Mouse (Mus musculus) thymus, postnatal 14 days (tissue): ENCODE measurements around the gene Dhx8.

ENCODE experiments used
- DNase-seq: peaks from one replicate; pipeline ENCODE4 v3.0.0; 2021

Gene Dhx8

DNA sequence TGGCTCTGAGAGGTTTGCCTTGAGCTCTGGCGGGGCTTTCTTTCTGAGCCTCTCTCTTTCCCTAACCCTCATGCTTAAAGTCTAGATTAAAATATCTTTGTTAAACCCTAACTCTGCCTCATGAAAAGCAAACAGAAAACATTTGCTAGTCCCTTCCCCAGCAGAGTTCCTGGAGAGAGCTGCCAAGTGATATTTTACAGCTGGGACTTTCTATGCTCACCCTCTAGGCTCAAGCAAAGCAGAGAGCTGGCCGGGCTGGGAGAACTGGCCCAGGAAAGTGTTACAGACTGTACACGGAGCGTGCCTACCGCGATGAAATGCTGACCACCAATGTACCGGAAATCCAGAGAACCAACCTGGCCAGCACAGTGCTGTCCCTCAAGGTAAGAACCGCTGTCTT is 24.6 kb downstream of the Dhx8 start:
- DNase-seq, result no peak

DNA sequence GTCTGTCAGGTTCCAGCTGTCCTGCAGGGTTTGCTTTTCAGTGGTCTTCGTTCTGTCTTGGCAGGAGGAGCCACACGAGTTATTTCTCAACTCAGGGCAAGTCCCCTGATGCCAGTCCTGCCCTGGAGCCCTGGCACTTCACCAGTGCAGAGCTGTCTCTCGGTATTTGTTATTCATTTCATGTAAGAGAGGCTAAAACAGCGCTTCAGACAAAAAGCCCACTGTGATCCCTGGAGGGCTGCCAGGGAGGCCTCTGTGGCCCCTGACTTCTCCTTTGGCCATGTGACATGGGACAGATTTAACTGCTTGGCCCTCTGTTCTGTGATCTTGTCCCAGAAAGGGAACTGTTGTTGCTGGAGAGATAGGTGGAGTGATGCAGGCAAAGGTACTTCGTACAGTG is 25.7 kb downstream of the Dhx8 start:
- no peak for DNase-seq

DNA sequence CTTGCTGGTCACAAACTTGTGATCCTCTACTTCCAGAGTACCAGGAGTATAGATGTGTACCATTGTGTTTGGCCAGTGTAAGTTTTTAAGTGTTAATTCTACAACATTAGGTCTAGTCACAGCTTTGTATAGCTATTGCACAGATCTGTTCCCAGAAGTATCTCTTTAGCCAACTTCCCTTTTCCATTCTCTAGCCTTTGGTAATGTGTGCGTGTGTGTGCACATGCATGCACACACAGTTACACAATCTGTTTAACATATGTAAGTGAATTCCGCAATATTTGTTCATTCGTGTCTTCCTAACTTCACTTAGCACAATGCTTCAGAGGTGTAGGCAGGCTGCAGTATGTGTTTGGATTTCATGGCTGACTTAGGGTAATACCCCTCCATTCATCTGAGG is 26.8 kb downstream of the Dhx8 start:
- no peak for DNase-seq

DNA sequence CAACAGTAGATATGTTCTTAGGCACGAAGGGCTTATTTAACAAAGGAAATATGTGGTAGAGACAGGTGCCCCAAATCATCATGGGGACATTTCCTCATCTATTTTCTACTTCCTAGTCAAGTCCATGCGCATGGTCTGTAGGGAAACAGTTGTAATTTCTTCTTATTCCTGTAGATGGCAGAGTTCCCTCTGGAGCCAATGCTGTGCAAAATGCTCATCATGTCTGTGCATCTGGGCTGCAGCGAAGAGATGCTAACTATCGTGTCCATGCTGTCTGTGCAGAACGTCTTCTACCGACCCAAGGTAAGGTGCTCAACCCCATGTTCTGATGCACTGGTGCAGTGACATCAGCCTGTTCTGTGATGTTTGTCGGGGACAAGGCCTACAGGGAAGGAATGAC is 31.0 kb downstream of the Dhx8 start:
- DNase-seq, result no peak

DNA sequence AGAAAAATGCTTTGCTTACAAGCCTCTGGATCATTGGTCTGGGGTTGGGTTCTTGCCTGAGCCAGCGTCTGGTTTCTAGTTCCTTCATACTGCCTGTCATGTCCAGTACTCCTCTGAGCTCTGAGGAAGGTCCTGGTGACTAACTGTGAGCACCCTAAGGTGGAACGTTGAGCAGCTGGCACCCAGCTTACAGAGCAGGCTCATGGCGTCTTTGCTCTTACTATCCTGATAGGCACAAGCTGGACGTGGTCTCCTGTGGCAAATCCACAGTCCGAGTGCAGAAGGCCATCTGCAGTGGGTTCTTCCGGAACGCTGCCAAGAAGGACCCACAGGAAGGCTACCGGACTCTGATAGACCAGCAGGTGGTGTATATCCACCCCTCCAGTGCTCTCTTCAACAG is 31.8 kb downstream of the Dhx8 start:
- no peak for DNase-seq

DNA sequence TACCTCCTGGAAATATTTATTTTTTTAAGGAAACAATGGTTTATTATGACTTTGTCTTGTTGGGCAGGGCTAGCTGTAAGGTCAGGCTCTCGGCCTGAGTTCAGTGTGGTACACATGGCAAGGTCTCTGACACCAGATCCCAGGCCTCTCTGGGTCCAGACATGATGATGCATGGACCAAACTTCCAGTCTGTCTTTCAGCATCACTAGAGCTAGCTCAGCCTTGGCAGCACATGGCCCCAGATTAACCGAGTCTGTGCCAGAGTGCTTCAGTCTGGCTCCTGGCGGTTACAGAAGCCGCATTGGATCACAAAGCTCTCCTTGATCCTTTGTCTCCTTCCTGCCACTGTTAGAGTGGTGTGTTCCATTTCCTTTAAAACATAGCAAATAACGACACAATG is 34.6 kb downstream of the Dhx8 start:
- no peak for DNase-seq

DNA sequence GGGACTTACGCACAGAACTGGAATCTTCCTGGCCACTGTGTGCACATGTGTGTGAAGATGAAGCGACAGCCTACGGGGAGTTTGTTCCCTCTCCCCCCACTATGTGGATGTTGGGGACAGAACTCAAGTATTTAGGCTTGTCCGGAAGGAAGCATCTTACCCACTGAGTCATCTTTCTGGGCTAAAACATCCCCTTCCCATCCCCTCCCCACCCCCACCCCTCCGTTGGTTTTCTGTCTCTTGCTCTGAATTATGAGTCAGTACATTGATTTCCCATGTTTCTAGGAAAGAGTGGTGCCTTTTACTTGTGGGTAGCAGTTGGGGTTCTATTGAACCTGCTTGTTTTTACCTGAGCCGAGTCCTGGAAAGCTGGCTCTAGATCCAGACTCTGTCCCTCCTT is 36.0 kb downstream of the Dhx8 start:
- no peak for DNase-seq

DNA sequence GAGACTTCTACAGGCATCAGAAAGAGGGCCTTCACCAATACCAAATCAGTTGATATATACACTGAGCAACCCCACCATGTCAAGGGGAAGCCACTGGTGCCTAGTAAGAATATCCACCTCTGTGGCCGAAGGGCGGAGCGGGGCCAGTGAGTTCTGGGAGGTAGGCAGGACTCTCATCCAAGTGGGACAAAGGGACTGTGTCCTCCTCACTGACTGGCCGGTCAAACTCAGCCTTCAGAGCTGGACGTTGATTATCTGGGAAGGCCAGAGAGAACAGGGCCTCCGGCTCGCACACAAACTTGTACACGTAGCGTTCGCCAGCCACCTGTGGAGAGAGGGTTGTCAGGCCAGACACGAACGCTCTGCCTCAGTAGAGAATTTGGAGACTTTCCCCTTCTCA is 37.5 kb downstream of the Dhx8 start:
- DNase-seq, result no peak

DNA sequence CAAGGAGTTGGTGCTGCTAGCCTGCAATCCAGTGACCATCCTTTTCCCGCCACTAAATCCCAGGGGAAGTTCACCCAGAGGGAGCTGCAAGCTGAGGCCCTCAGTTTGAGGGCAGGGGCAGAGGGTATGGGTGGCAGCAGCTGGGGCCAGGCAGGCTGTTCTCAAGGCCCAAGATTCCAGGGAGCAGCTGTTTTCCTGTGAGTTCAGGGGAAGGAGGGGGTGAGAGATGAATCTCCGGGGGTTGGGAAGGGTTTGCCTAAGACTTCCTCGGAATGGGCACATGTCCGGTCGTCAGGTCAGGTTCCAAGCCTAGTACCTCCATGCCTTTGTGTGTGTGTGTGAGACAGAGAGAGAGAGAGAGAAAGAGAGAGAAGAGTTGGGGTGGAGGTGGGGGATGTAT is 39.3 kb downstream of the Dhx8 start:
- no peak for DNase-seq

DNA sequence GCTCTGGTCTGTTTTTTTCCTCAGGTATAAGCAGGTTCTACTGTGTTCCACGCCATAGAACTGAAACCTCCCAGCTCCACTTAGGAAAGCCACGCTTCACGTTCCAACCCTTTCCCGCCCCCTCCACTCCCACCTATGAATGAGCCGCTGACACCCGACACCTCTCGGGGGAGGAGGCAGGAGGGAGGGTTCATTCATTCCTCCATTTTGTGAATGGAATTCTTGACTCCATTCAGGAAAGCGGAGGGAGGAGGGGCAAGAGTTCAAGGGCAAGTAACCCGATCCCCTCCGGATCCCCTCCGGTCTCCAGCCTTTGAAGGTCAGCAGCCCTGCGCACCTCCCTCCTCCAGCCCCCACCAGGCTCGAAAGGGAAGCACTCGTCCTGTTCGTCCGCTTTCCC is 39.7 kb downstream of the Dhx8 start:
- no peak for DNase-seq

DNA sequence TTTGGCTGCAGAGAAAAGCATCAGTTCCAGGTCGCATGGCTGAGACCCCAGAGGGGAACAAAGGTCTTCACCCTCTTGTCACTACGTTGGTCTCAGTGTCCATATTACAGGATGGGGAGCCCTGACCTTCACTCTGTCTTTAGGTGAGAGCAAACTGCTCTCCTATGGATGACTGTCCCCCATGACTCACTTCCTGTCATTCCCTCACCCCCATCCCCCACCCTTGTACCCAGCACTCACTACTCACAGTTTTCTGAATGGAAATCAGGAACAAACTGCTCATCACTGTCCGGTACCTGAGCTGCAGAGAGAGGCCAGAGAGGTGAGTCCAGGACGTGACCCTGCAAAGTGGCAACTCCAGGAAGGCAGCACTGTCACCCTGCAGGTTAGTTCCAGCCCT is 44.1 kb downstream of the Dhx8 start:
- DNase-seq, result no peak

DNA sequence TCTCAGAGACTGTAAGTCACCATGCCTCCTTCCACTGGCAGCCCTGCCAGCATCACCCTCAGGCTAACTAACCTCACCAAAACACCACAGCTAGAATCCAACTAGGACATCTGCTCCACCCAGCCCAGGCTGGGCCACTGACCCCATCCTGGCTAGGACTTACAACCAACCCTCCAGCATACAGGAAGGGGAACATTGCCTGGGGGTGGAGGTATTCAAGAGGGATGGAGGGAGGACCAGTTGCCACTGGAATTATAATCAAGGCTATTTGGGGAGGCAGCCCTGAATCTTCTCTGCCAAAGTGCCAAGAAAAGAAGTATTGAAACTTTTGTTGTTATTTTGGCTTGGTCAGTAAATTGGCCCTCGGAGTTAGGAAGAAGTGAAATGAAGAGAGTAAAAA is 50.4 kb downstream of the Dhx8 start:
- DNase-seq, result no peak

DNA sequence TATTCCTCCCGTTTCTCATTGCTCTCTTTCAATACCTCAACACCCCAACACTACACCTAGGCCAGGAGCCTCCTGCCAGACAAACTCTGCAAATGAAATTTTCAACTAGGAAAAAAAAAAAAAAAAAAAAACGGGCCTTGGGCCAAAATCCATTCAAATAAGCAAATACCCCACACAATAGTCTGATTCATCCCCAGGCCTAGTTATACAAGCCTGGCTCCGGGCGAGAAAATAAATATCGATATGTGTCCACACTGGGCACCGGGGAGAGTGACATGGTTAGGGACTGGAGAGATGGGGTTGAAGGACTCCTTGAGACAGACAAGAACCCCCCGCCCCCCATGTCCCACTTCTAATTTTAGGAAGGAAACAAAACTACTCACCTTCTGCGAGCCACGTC is 50.9 kb downstream of the Dhx8 start:
- no peak for DNase-seq

DNA sequence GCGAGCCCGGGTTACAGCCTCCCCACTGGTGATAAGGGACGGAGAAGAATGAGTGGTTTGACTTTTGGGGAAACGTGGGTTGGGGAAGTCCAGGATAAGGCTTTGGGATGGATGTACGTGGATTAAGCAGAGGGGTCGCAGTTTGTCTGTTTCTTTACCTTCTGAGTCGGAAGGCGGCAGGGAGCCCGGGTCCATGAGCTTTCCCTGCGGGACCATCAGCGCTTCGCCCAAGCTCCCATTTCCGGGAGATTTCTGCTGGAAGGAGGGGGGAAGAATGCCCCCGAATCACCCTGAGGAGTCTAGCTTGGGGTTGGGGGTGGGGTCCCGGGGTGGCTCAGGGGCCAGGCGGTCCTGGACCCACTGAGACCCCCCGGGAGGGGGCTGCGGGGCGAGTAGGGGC is 51.4 kb downstream of the Dhx8 start:
- no peak for DNase-seq

DNA sequence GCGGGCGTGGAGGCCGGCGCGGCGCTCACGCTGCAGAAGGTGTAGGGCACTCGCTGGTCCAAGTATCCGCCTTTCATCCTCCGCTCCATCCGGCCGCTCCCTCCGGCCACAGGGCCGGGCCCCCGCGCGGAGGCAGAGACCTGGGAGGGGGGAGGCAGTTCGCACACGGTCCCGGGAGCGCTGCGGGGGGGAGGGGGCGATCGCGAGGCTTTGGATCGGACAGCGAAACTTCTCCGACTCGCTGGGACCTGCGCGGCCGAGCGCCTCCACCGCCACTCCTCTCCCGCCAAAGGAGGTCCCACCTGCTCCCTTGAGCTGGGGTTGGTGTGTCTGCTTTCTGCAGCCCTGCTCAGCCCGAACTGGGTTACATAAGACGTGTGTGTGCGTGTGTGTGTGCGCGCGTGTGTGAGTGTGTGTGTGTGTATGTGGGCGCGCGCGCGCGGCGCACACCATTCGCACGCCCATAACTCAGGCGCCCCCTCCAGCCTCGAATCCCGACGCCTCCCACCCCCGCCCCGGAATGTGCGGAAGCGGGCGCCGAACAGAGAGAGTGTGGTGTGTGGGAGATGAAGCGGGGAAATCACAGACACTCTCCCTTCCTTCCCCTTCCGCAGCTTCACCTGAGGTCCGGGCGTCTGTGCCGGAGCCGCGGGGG is 51.9 kb downstream of the Dhx8 start:
- DNase-seq, result peak; percentile 42

DNA sequence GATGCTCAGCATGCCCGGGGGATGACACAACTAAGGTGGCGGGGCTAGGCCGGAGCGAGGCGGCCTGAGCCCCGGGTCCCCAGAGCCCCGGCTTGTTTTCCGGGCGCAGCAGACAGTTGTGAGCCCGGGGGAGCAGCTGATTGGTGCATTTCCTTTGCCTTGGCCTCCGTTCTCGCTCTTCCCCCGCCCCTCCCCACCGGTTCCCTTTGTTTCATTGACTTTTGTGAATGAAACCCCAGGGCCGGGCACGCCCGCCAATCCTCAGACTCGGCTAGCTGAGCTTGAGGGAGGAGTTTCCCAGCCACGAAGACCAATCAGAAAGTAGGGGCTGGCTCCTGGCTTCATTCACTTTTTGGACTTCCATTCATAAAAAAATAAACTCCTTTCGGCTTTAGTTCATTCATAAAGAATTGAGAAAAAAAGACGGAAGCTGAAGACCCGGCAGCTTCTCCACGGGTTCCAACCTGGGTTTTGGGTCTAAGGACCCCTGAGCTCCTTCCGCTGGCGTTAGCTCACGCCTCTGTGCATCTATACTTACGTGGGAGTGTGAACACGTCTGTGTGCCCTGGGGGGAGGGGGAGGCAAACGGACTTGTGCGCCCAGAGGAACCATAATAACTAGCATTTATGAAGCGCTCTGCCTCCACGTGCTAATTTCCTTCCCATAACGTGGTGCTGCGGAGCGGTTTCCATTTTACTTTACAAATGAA is 52.6 kb downstream of the Dhx8 start, which contains the start of gene Etv4:
Gene Etv4, minus strand, starts transcription at position 229 of the 709 bp plus-strand sequence.
- peak; percentile 95 for DNase-seq

DNA sequence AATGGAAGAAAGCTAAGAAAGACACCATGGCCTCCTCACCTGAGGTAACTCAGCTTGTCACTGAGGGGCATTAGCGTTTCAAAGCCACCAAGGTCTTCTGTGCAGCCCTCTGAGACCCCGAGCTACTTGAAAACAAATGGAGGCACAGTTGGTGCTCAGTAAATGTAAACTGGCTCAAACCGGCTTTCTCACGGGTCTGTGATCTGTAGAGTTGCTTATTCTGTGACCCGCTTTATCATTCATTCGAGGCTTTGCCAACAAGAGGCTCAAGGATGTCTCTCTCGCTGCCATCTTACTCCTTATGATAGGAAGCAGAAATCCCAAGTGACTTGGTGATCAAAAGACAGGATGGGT is 53.1 kb downstream of the Dhx8 start:
- no peak for DNase-seq

DNA sequence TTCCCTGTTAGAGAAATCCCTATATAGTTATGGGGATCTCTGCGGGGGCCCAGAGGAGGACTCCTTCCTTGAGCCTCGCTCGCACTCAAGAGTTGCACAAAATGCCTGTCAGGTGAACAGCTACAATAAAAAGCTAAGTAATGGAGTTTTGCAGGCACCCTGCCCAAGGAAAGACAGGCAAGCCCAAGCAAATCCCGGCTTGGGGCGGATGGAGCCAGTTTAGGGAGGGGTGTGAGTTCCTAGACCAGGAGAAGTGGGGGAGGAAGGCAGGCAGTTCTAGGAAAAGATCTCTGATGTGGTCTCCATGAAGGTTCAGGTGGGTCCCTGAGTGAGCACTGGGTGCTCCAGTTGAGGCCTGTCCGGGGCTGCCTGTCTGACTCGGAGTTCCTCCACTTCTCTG is 53.9 kb downstream of the Dhx8 start:
- no peak for DNase-seq

DNA sequence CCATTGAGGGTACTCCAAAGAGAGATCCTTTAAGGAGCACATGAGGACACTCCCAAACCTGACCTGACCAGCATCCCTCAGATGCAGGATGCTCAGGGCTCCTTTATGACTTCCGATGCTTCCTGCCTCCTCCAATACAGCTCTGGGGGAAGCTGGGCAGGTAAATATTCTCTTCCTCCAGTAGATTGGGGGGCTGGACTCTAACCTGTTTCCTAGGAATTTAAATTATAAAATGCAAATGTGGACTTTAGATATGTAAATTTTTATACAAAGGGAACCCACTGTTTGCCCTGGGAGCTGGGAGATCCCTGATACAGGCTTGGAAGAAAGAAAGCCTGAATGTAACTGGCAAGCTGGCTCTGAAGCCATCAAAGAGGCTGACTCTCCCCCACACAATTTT is 54.7 kb downstream of the Dhx8 start:
- no peak for DNase-seq

DNA sequence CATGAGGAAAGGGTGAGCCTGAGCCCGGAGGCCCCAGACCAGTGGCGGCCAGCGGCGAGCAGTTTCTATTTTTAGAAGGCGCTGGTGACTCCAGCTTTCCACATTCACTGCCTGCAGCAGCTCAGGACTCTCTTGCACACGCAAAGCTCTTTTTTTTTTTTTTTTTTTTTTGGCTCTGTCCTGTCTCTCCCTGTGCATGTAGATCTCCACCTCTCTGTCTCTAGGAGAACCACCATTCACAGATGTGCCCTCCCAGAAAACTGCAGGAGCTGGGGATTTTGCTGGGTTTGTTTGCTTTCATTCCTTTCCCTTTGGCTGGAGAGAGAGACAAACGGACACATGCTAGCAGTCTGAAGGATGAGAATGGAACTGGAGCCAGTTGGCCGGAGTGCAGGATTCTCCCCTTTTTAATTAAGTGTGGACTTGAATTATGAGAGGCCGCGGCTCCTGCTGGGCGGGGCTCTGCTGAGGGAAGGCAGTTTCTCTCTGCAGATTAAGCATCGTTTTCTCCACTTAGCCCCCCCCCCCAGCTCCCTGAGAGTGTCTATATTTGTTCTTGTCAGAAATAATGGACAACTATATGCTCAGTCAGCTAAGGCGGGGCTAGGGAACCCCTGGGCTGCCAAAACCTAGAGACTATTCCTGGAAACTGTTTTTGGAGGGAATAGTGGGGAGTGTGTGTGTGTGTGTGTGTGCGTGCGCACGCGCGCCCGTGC is 58.2 kb downstream of the Dhx8 start:
- DNase-seq, result no peak

DNA sequence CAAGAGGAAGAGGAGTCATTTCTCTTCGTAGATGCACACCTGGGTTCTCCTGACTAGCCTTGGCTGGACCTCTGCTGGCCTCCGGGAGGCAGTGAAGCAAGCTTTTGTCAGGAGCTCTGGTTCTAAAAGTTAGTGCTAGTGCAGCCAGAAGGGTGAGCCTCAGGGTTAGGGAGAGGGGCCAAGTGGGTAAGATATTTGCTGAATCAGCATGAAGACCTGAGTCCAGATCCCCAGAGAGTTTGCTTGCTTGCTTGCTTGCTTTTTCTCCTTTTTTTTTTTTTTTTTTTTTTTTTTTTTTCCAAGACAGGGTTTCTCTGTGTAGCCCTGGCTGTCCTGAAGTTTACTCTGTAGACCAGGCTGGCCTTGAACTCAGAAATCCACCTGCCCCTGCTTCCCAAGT is 64.6 kb downstream of the Dhx8 start:
- no peak for DNase-seq

DNA sequence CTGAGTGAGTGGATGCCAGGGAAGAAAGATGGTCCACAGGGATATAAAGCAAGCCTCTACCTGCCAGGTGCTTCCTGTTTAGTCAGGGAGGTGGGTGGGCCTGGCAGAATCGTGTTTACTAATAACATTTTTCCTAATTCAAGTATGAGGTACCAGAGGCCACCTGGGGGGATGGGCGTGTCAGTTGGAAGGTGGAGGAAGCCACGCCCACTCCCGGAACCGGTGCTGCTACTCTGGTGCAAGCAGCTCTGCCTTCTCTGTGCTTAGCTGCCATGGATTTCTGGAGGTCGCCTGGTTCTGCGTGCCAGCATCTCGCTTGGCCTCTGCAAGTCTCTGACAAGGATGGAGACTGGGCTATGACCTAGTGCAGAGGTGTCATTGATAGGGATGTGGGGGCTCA is 65.4 kb downstream of the Dhx8 start:
- no peak for DNase-seq

DNA sequence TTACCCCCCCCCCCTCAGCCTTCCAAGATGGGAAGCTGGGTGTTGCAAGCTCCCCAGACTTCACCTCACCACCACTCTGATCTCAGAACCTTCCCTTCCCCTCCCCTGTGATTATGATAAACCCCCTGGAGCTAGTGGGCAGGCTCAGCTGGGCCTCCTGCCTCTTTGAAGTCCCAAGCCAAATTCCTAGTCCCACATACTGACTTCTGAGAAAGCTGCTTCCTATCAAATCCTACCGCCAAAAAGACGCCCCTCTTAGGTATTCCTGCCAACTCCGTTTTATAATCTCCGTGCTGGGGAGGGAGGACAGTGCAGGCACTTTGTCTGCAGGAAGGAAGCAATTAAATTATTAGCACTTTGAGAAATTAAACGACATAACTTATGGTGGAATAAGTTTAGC is 68.7 kb downstream of the Dhx8 start:
- DNase-seq, result no peak

DNA sequence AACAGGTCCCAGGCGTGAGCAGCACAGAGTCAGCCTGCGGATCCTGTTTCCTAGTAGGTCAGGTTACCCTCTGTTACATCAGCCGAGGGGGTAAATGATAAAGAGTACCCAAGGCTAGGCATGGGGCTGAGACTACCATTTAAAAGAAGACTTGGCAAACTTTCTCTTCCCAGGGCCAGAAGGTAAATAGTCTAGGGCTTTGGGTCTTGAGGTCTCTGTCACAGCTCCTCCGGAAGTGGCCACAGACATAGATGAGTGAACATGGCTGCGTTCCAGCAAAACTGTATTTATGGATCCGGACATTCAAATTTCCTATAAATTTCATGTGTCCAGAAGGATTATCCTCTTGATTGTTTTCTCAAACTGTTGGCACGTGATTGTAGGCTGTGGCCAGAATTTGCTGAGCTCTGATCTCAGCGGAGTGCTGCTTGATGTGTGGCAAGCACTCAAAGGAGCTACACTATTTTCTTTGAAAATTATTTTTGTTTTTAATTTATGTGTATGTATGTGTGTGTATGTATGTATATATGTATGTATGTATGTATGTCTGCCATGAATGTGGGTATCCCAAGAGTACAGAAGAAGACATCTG is 72.5 kb downstream of the Dhx8 start:
- no peak for DNase-seq
